Mouse (Mus musculus) intestine, embryonic 14.5 days (tissue): ENCODE results near the gene Litaf. TPM values are rescaled to one million over a fixed set of nuclear protein-coding genes. Genes with fewer than 3 reads are reported as not detected.

Source experiments
- ATAC-seq: fragments of 200-750 bp; cut with Nextera tagmentation; replicated peaks from 2 replicates; pipeline ENCODE4 v1.8.0; 2017; ENCODE audit warnings: low read depth, moderate number of reproducible peaks, moderate TSS enrichment, moderate library complexity; ENCODE audit not compliant: low FRiP score, low TSS enrichment
- DNase-seq: peaks from one replicate; pipeline ENCODE4 v3.0.0-alpha.2; 2018; ENCODE audit warnings: low spot score
- H3K27ac ChIP-seq: fragments of 300-500 bp; sonication (generic); 2 replicates; pipeline ENCODE4 v1.5.1; 2014; ENCODE audit warnings: low read depth, mild to moderate bottlenecking, control low read depth
- H3K27me3 ChIP-seq: fragments of 300-500 bp; sonication (generic); replicated peaks from 2 replicates; pipeline ENCODE4 v1.6.1; 2014; ENCODE audit warnings: low read length, control low read depth; ENCODE audit not compliant: control insufficient read depth, insufficient read depth
- H3K36me3 ChIP-seq: fragments of 300-500 bp; sonication (generic); 2 replicates; pipeline ENCODE4 v1.6.1; 2014; ENCODE audit warnings: low read length, control low read depth; ENCODE audit not compliant: control insufficient read depth, insufficient read depth
- H3K4me1 ChIP-seq: fragments of 300-500 bp; sonication (generic); replicated peaks from 2 replicates; pipeline ENCODE4 v1.6.1; 2014; ENCODE audit warnings: low read length, control low read depth, mixed read lengths; ENCODE audit not compliant: control insufficient read depth, insufficient read depth
- H3K4me2 ChIP-seq: fragments of 300-500 bp; sonication (generic); 2 replicates; pipeline ENCODE4 v1.6.1; 2014; ENCODE audit warnings: low read length
- H3K4me3 ChIP-seq: fragments of 300-500 bp; sonication (generic); 2 replicates; pipeline ENCODE4 v1.5.1; 2014; ENCODE audit warnings: low read depth, low read length, control low read depth, mixed read lengths
- H3K9ac ChIP-seq: fragments of 300-500 bp; sonication (generic); 2 replicates; pipeline ENCODE4 v1.6.1; 2014; ENCODE audit warnings: mild to moderate bottlenecking, low read length
- H3K9me3 ChIP-seq: fragments of 300-500 bp; sonication (generic); 2 replicates; pipeline ENCODE4 v1.6.1; 2016; ENCODE audit warnings: low read length, control low read depth; ENCODE audit not compliant: control insufficient read depth
- WGBS: fragments of 180-500 bp; shearing (Covaris S2); extraction: QIAGEN DNeasy Blood & Tissue Kit; methylation state at CpG from one replicate; pipeline ENCODE4 v1.1.7; 2014; 5-methylcytosine and 5-hydroxymethylcytosine counted together
- polyA plus RNA-seq: library from polyadenylated mRNA; unstranded; fragments of >200 nt; fragmentation: Nextera tagmentation; extraction: Ambion mirVana; gene quantifications from 2 replicates; pipeline ENCODE4 v1.2.1, GENCODE M21; 2014

The Litaf gene
- polyA plus RNA-seq, 1 experiment from 2014 or later = 106 TPM

DNA sequence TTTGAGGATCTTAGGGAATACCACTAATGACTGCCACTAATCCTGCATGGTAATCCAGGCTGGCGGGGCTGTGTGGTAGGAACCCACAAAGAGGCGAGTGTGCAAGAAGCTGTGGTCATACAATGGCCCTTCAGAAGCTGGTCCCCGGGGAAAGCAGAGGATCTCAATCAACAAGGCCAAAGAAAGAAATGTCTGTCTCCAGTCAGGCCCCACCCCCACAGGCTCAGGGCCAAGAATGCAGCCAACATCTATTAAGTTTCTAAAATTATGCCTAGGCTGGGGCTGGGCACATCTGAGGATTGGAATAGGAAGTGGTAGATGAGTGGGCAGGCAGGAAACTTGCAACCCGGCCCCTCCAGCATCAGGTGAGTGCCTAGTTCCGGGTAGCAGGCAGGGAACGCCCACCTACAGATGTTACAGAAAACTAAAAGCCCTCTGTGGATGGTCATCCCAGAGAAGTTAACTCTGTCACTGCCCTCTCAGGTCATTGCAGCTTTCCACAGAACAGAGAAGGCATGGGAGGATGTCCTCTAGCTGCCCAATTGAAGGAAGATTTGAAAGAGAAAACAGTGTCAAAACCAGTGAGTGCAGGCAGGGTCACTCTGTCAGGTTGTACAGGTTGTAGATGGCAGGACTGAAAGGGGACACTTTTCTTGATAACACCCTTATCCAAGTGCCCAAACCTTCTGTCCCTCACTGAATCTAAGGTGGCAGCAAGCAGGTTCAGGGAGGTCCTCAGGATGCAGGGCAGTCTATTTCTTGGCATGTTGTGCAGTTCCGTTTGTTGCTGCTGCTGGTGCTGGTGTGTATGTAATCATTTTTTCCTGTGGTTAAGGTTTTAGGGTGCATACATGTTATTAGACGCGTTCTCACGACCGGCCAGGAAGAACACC lies 53.1 kb downstream of the Litaf start:
- H3K27ac ChIP-seq = no peak overlapping the region
- H3K4me1 ChIP-seq = peaks cover 24% of the 10 kb centered on the region
- H3K27me3 ChIP-seq = no peaks in the 10 kb centered on the region
- 67% methylated on average over 11 of the region's 11 CpGs for WGBS
- H3K9me3 ChIP-seq = no peaks in the 10 kb centered on the region
- H3K9ac ChIP-seq = no peak overlapping the region
- ATAC-seq = no peak
- H3K36me3 ChIP-seq = no peaks in the 10 kb centered on the region
- DNase-seq = no peak
- H3K4me2 ChIP-seq = no peak overlapping the region
- H3K4me3 ChIP-seq = no peak overlapping the region

DNA sequence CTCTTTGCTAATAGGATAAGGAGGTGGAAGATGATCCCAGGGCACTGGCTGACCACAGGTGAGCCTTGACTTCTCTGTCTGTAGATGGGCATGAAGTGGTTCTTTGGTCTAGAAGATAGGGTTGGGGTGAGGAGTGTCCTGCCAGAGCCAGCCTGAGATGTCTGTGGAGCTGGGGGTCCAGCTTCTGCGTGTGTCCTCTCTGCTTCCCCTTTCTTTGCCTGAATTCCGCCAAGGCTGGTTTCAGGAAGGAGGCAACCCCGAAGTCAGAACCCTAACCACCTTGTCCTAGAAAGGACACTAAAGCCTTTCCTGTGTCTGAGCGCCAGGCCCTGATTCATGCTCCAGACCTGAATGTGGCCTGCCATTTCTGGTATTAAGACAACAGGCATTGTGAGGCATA lies 54.0 kb downstream of the Litaf start:
- H3K9ac ChIP-seq = no peak overlapping the region
- H3K4me2 ChIP-seq = no peak overlapping the region
- no peak overlapping the region for H3K27ac ChIP-seq
- H3K4me1 ChIP-seq = peaks cover 28% of the 10 kb centered on the region
- 89% methylated on average over 4 of the region's 4 CpGs for WGBS
- ATAC-seq = no peak
- no peak overlapping the region for H3K4me3 ChIP-seq
- H3K9me3 ChIP-seq = no peaks in the 10 kb centered on the region
- no peak for DNase-seq
- H3K27me3 ChIP-seq = no peaks in the 10 kb centered on the region
- H3K36me3 ChIP-seq = no peaks in the 10 kb centered on the region

DNA sequence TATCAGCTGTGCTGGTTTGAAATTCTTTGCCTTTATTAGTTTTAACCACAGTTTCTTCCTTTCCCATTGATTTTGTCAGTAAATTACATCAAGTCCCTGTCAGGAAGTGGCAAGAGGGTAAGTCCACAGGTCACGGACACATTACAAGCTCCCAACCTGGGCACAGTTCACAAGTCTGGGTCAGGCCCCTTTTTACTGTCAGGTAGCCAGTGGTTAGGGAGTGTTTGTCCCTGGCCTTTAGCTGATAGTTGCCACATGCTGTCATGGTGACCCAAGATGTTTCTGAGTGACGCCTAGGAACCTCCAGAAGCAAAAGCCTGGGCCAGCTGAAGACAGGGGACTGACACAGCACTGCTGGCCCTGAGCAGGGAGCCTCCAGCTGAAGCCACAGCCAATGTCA lies 54.8 kb downstream of the Litaf start:
- Histone ChIP-seq H3K27me3 (no peaks in the 10 kb centered on the region), H3K4me2 (no peak overlapping the region), H3K36me3 (no peaks in the 10 kb centered on the region), H3K27ac (no peak overlapping the region), H3K4me1 (peaks cover 30% of the 10 kb centered on the region), H3K9ac (no peak overlapping the region), H3K9me3 (no peaks in the 10 kb centered on the region), H3K4me3 (no peak overlapping the region)
- 73% methylated on average over 2 of the region's 2 CpGs for WGBS
- no peak for DNase-seq
- ATAC-seq = no peak

DNA sequence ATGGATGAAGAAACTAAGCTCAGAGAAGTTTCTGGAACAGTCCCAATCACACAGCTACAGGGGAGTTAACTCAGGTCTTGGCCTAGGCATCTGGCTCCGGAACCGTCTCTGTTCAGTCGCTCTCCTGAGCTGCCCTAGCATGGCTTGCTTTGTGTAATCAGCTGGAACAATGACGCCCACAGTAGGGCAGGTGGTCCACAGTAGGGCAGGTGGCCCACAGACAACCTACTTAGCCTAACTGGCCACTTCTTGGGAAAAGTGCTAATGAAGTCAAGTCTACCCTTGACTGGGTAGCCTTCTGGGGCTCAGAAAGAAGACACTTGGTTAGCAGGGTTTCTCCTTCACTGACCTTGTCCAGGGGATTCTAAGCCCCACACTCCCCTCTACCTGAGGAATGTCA lies 55.7 kb downstream of the Litaf start:
- DNase-seq (no peak), ATAC-seq (no peak)
- Histone ChIP-seq H3K36me3 (no peaks in the 10 kb centered on the region), H3K4me1 (peaks cover 35% of the 10 kb centered on the region), H3K9me3 (no peaks in the 10 kb centered on the region), H3K4me2 (no peak overlapping the region), H3K4me3 (no peak overlapping the region), H3K27ac (no peak overlapping the region), H3K9ac (no peak overlapping the region), H3K27me3 (no peaks in the 10 kb centered on the region)
- WGBS = 91% methylated on average over 4 of the region's 4 CpGs

DNA sequence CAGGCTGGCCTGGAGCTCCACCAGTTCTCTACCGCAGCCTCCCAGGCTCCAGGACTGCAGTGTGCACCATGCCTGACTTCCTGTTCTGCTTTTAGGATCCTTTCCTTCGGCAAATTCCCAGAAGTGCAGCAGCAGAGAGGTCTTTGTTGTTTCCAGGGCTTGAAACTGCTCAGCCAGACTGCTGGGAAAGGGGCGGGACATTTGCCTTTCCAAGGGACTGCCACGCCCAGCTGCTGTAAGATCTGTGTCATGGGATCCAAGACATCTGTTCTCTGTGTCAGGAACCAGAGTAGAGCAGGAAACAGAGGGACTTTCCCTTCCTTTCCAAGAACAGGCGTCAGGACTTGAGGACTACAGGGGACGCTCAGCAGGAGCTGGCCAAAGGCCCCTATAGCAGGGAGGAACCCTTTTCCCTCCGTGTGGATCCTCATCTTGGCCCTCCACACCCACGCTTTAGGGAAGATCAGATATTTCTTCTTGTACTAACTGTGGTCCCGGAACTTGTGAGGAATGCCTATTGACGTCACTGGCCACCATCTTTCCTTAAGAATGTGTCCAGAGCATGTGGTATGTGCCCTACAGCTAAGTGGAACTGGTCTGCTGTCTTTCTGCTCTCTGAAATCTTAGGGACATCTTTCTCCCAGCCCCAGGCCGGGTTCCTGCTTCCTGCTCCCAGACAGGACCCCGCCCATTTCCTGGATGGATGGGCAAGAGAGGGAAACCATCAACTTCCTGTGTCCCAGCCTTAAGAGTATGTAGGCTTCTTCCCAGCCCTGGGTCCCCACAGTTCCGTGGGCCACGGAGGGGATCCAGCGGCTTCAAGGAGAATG lies 57.6 kb downstream of the Litaf start:
- no peak overlapping the region; the same call in 1 of the 2 replicates for H3K4me3 ChIP-seq
- no peaks in the 10 kb centered on the region for H3K9me3 ChIP-seq
- H3K27ac ChIP-seq = peak overlapping the region; percentile 98
- WGBS = 17% methylated on average over 15 of the region's 15 CpGs
- DNase-seq = peak; percentile 82
- peak overlapping the region; percentile 44 for H3K4me2 ChIP-seq
- peaks cover 35% of the 10 kb centered on the region for H3K4me1 ChIP-seq
- ATAC-seq = peak; percentile 90
- H3K9ac ChIP-seq = peak overlapping the region; percentile 36
- no peaks in the 10 kb centered on the region for H3K27me3 ChIP-seq
- H3K36me3 ChIP-seq = no peaks in the 10 kb centered on the region

DNA sequence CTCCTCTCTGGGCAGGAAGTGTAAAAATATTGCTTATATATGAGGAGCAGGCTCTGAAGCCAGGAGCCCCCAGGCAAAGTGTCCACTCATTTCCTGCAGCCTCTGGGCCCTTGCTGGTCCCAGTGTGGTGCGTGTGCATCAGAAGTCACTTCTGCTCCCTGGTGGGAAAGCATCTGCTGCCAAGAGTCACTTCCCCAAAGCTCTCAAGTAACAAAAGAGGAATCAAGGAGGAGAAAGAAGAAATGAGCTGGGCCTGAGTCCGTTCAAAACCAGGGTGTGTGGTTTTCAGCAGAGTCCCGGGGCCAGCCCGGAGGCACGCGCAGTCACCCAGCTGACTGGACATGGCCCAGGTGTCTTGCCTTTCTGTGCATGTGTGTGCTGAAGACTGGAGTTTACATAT lies 59.9 kb downstream of the Litaf start:
- WGBS = 63% methylated on average over 6 of the region's 6 CpGs
- no peak overlapping the region for H3K9ac ChIP-seq
- no peak overlapping the region for H3K4me3 ChIP-seq
- no peaks in the 10 kb centered on the region for H3K27me3 ChIP-seq
- DNase-seq (no peak), ATAC-seq (no peak)
- H3K27ac ChIP-seq = peak overlapping the region; percentile 70
- H3K4me1 ChIP-seq = peaks cover 27% of the 10 kb centered on the region
- H3K36me3 ChIP-seq = no peaks in the 10 kb centered on the region
- no peaks in the 10 kb centered on the region for H3K9me3 ChIP-seq
- H3K4me2 ChIP-seq = no peak overlapping the region

DNA sequence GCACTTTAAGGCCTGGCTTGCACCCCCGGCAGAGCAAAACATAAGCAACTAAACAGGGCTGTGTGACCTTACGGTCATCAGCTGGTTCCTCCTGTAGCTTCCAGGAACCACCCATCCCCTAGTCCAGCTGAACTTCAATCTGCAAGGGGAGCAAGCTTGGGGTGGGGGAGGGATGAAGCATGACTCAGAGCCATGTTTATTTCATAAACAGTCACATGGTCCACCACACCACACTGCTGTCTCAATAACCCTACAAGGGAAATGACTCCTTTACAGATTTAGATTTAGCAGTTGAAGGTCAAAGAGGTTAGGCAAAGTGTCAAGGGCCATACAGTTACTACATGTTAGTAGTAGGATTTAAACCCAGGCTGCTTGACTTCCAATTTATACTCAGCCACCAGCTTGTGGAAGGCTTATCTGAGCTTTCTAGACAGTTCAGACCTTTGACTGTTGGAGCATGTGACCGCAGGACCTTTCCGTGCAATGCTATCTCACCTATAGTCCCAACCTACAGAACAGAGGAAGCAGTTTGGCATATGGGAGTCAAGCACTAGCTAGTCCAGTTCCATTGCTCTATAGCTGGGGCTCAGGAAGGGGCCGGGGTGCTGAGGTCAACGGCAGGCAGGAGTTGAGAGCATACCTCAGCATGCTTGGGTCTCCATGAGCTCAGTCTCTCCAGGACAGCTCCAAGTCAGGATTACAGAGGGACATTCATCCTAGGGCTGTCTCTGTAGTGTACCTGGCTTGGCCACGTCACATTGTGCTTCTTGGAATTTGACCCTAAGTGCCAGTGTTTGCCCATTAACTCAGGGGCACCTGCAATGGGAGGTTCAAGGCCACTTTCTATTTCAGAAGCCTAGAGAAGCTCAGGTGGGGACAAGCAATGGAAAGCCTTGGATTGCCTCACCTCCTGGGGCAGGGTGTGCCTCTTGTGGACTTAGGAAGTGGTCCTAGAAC lies 64.0 kb downstream of the Litaf start:
- 76% methylated on average over 7 of the region's 7 CpGs for WGBS
- no peak for DNase-seq
- no peak overlapping the region for H3K27ac ChIP-seq

DNA sequence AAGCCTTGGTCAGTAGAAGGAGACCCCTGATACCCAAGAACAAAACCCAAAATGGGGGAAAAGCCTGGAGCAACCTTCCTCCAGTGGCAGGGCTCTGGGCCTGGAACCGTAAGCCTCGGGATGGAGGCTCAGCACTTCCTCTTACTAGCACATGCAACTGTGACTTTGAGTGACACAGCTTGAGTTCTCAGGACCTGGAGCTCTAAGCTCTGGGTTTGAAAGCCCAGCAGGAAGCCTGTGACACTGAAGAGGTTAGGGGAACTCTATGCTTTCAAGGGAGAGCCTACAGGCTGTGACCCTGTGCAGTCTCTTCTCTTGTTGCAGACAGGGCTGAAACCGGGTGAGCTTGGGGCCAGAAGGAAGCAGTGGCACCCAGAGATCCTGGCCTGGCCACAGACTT lies 66.1 kb downstream of the Litaf start:
- H3K36me3 ChIP-seq = no peaks in the 10 kb centered on the region
- H3K9ac ChIP-seq = no peak overlapping the region
- H3K27me3 ChIP-seq = no peaks in the 10 kb centered on the region
- ATAC-seq (no peak), DNase-seq (no peak)
- WGBS = 74% methylated on average over 3 of the region's 3 CpGs
- H3K4me1 ChIP-seq = no peaks in the 10 kb centered on the region
- no peak overlapping the region for H3K27ac ChIP-seq
- H3K4me3 ChIP-seq = no peak overlapping the region
- H3K9me3 ChIP-seq = no peaks in the 10 kb centered on the region
- no peak overlapping the region for H3K4me2 ChIP-seq

More for the DNA sequence above, 64.0 kb downstream of the Litaf start:
- no peak overlapping the region for H3K9ac ChIP-seq
- no peaks in the 10 kb centered on the region for H3K27me3 ChIP-seq
- H3K4me1 ChIP-seq = 0 out of 2 replicates have a peak, but pooled peaks cover 7% of the 10 kb centered on the region
- no peak overlapping the region for H3K4me2 ChIP-seq
- H3K9me3 ChIP-seq = no peaks in the 10 kb centered on the region
- no peak overlapping the region for H3K4me3 ChIP-seq
- no peaks in the 10 kb centered on the region for H3K36me3 ChIP-seq
- no peak for ATAC-seq
